Mouse (Mus musculus) kidney, postnatal 0 days (tissue): ENCODE measurements around the gene Tmem63b. TPM values are rescaled to one million over a fixed set of nuclear protein-coding genes. Genes with fewer than 3 reads are reported as not detected.

Experiments
- ATAC-seq: fragments of 200-750 bp; cut with Nextera tagmentation; replicated peaks from 2 replicates; pipeline ENCODE4 v1.8.0; 2017; ENCODE audit warnings: low read depth, moderate number of reproducible peaks, moderate TSS enrichment, moderate library complexity; ENCODE audit not compliant: low FRiP score
- DNase-seq: peaks from one replicate; pipeline ENCODE4 v3.0.0-alpha.2; 2016; ENCODE audit warnings: low spot score
- H3K27ac ChIP-seq: fragments of 300-500 bp; sonication (generic); 2 replicates; pipeline ENCODE4 v1.5.1; 2014; ENCODE audit warnings: mild to moderate bottlenecking
- H3K27me3 ChIP-seq: fragments of 300-500 bp; sonication (generic); 2 replicates; pipeline ENCODE4 v1.6.1; 2014; ENCODE audit warnings: low read length, mixed read lengths; ENCODE audit not compliant: insufficient read depth
- H3K36me3 ChIP-seq: fragments of 300-500 bp; sonication (generic); 2 replicates; pipeline ENCODE4 v1.6.1; 2014; ENCODE audit warnings: low read length, mixed read lengths; ENCODE audit not compliant: insufficient read depth
- H3K4me1 ChIP-seq: fragments of 300-500 bp; sonication (generic); replicated peaks from 2 replicates; pipeline ENCODE4 v1.6.1; 2014; ENCODE audit warnings: antibody characterized with exemption, low read length, mixed read lengths; ENCODE audit not compliant: insufficient read depth
- H3K4me2 ChIP-seq: fragments of 300-500 bp; sonication (generic); 2 replicates; pipeline ENCODE4 v1.6.1; 2014; ENCODE audit warnings: mild to moderate bottlenecking, low read length, moderate library complexity, mixed read lengths
- H3K4me3 ChIP-seq: fragments of 300-500 bp; sonication (generic); replicated peaks from 2 replicates; pipeline ENCODE4 v1.5.1; 2014; ENCODE audit warnings: low read depth, low read length
- H3K9ac ChIP-seq: fragments of 300-500 bp; sonication (generic); 2 replicates; pipeline ENCODE4 v1.6.1; 2014; ENCODE audit warnings: low read depth, low read length
- H3K9me3 ChIP-seq: fragments of 300-500 bp; sonication (generic); replicated peaks from 2 replicates; pipeline ENCODE4 v1.6.1; 2016; ENCODE audit warnings: low read length, inconsistent platforms, mixed read lengths
- CTCF ChIP-seq: IDR thresholded peaks from 2 replicates; pipeline ENCODE4 v1.5.1; 2016; ENCODE audit warnings: antibody characterized with exemption, low read depth, mild to moderate bottlenecking, moderate library complexity
- WGBS: fragments of 180-500 bp; shearing (Covaris S2); extraction: QIAGEN DNeasy Blood & Tissue Kit; methylation state at CpG from one replicate; pipeline ENCODE4 v1.1.7; 2014; 5-methylcytosine and 5-hydroxymethylcytosine counted together
- polyA plus RNA-seq: library from polyadenylated mRNA; unstranded; fragments of >200 nt; fragmentation: Nextera tagmentation; extraction: Ambion mirVana; gene quantifications from 2 replicates; pipeline ENCODE4 v1.2.1, GENCODE M21; 2015

The Tmem63b gene
- polyA plus RNA-seq, 1 experiment from 2014 or later = 29.6 TPM

DNA sequence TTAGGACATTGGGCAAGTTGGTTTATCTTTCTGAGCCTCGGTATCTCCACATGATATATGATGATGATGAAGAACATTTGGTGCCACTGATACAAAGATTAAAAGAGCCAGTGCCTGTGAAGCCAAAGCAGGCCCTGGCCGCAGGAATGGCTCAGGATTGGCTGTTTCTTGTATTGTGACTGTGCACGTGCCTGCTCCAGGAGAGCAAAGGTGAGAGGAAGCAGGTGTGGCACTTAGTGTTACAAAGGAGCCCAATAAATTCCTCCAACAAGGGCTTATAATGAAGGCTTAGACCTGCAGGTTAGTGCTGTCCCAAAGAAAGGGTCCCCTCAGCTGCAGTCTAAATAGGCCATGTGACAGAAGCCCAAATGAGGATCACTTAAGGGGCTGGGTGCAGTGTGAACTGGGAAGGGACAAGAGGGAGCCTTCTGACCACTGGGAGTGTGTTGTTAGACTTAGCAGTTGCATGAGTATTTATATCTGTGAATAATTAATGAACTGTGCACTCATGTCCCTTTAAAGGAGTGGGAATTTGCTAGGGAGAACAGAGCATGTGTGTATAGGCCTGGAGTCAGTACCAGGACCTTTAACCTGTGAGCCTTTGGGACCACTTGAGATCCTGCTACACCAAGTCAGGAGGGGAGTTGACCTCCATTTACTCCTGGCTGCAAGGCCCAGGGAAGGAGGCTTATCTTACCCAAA lies 12.5 kb upstream of the Tmem63b start:
- no peak for TF ChIP-seq CTCF
- no peak overlapping the region for H3K4me2 ChIP-seq
- H3K36me3 ChIP-seq = peaks cover 3% of the 10 kb centered on the region; the same call in 1 of the 2 replicates
- H3K4me1 ChIP-seq = no peaks in the 10 kb centered on the region
- H3K9me3 ChIP-seq = no peaks in the 10 kb centered on the region
- no peak overlapping the region for H3K4me3 ChIP-seq
- no peak for DNase-seq
- ATAC-seq = no peak
- no peaks in the 10 kb centered on the region for H3K27me3 ChIP-seq
- no peak overlapping the region for H3K9ac ChIP-seq
- WGBS = 80% methylated on average over 3 of the region's 3 CpGs
- H3K27ac ChIP-seq = no peak overlapping the region; the same call in 1 of the 2 replicates

DNA sequence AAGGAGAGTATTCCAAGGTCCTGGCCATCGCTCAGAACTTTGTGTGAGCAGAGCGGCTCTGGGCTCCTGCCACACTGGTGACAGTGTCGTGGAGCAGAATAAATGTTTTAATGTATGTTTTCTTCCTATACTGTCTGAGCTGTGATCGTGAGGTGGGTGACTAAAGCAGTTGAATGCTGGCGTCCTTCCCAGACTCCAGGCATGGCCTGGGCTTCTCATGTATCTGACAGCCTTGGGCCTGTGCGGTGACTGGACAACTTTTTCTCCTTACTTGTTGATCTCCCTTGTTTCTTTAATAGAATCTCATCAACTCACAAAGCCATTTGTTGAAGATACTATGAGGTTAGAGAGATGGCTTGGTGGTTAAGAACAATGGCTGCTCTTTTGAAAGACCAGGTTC lies 11.7 kb upstream of the Tmem63b start:
- no peak overlapping the region for H3K4me3 ChIP-seq
- H3K27me3 ChIP-seq = no peaks in the 10 kb centered on the region
- WGBS = 75% methylated on average over 6 of the region's 6 CpGs
- no peak overlapping the region for H3K4me2 ChIP-seq
- no peaks in the 10 kb centered on the region for H3K4me1 ChIP-seq
- H3K9me3 ChIP-seq = no peaks in the 10 kb centered on the region
- no peak for TF ChIP-seq CTCF
- H3K36me3 ChIP-seq = peaks cover 3% of the 10 kb centered on the region; the same call in 1 of the 2 replicates
- DNase-seq (no peak), ATAC-seq (no peak)
- H3K27ac ChIP-seq = no peak overlapping the region
- no peak overlapping the region for H3K9ac ChIP-seq

DNA sequence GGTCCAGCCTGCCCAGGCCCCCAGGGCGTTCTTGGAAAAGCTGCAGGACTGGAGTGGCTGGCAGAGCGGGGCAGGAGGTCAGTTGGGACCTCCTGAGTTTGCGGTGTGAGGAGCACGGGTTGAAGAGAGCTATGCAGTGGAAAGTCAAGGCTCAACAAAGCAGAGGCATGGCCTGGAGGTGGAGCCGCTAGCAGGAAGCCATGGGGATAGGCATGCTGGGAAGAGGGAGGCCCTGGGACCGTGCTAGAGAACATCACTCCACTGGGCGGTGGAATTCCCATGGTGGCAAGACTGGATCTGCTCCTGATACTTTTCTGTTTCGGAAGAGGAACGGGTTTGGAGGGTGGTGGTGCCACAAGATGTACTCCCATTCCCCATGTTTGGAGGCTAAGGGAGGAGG lies 10.3 kb upstream of the Tmem63b start:
- DNase-seq (no peak), ATAC-seq (no peak)
- H3K4me2 ChIP-seq = no peak overlapping the region
- H3K9me3 ChIP-seq = no peaks in the 10 kb centered on the region
- TF ChIP-seq CTCF = no peak
- peaks cover 3% of the 10 kb centered on the region; the same call in 1 of the 2 replicates for H3K36me3 ChIP-seq
- no peaks in the 10 kb centered on the region for H3K27me3 ChIP-seq
- H3K4me1 ChIP-seq = no peaks in the 10 kb centered on the region
- no peak overlapping the region for H3K4me3 ChIP-seq
- WGBS = 89% methylated on average over 9 of the region's 9 CpGs
- H3K27ac ChIP-seq = no peak overlapping the region
- no peak overlapping the region for H3K9ac ChIP-seq

DNA sequence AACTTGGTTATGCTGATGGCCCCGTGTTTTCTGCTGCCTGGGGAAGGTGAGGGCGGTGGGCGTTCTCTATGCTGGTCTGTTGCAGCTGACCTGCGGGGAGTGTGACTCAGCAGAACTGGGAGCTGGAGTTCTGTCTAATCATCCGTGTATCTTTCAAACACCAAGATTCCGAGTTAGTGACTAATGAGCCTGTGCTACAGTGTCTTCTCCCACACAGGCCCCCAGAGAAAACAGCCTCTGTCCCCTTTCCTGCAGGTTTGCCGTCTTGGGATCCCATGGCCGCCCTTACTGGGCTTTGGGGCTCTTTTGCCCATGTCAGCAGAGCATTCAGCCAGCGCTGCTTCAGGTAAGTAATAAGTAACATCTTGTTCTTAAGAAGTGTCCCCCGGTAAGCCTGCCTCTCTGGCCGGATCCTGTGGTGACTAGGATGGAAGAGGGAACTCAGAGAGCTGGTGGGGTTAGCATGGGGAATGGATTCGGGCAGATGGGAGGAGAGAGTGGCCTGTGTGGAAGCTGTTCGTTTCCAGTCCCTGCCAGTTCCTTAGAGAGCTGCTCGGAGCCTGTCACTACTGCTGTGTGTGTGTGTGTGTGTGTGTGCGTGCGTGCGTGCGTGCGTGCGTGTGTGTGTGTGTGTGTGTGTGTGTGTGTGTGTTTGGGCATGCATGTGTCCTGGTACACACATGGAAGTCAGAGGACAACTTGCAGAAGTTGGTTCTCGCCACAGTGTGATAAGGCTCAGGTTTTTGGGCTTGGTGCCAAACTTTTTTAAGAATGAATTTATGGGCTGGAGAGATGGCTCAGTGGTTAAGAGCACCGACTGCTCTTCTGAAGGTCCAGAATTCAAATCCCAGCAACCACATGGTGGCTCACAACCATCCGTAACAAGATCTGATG lies 8.8 kb upstream of the Tmem63b start:
- no peak for TF ChIP-seq CTCF

DNA sequence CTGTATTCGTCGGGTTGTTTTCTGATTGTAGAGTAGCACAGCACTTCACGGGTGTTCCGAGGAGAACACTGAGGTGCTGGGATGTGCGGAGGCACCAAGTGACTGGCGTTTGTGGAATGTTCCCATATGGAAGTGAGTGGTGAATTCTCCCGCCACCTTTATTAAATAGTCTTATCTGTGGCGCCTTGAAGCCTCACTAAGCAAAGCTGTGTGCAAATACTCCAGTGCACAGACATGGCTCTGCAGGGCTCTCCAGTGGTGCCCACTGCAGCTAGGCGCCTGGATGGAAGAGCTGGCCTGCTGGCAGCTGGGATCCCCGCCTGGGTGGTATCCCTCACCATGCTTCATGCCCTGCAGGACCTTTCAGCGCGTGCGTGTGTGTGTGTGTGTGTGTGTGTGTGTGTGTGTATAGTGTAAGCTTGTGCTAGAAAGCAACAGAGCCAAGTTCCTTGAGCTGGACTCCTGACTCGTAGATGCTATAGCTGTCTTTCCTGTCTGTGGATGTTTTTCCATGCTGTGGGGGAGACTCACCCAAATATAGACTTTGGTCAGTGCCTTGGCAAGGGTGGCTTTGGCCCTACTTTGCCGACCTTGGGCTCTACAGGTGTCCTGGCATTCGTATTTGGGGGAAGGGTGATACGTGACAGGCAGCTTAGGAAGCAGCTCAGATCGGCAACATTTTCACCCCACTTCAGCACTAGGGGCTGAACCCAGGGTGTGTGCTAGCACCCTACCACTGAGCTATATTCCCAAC lies 7.3 kb upstream of the Tmem63b start:
- no peak for TF ChIP-seq CTCF
- Histone ChIP-seq H3K9ac (no peak overlapping the region), H3K27me3 (no peaks in the 10 kb centered on the region), H3K4me3 (no peak overlapping the region), H3K36me3 (peaks cover 3% of the 10 kb centered on the region; the same call in 1 of the 2 replicates), H3K9me3 (no peaks in the 10 kb centered on the region), H3K27ac (no peak overlapping the region), H3K4me2 (no peak overlapping the region), H3K4me1 (no peaks in the 10 kb centered on the region)
- WGBS = 81% methylated on average over 18 of the region's 18 CpGs
- ATAC-seq (no peak), DNase-seq (no peak)

More for the DNA sequence above, 8.8 kb upstream of the Tmem63b start:
- Histone ChIP-seq H3K4me2 (no peak overlapping the region), H3K27me3 (no peaks in the 10 kb centered on the region), H3K9ac (0 out of 2 replicates have a peak overlapping the region, but pooled peaks have one; percentile 35), H3K4me3 (no peak overlapping the region), H3K4me1 (no peaks in the 10 kb centered on the region), H3K36me3 (peaks cover 3% of the 10 kb centered on the region; the same call in 1 of the 2 replicates), H3K27ac (peak overlapping the region; percentile 38), H3K9me3 (no peaks in the 10 kb centered on the region)
- 52% methylated on average over 23 of the region's 23 CpGs for WGBS
- DNase-seq (peak; percentile 34), ATAC-seq (peak; percentile 65)

DNA sequence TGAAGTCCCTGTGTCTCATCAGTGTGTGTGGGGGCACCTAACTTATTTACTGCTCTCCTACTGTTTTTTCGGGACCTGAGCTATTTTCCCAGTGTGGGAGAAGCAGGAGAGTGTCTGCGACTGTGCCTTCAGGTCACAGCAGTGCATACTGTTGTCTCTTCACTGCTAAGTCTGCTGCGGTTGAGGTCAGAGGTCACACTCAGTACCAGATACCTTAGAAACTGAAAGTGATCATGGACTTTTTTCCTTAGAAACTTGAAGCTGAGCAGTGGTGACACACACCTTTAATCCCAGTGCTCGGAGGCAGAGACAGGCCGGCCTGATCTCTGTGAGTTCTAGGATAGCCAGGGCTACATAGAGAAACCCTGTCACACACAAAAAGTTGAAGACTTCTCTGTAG lies 5.5 kb upstream of the Tmem63b start:
- TF ChIP-seq CTCF = no peak
- H3K9ac ChIP-seq = no peak overlapping the region
- H3K27ac ChIP-seq = no peak overlapping the region
- DNase-seq (no peak), ATAC-seq (no peak)
- H3K27me3 ChIP-seq = no peaks in the 10 kb centered on the region
- peaks cover 6% of the 10 kb centered on the region; the same call in 1 of the 2 replicates for H3K4me1 ChIP-seq
- no peaks in the 10 kb centered on the region for H3K9me3 ChIP-seq
- H3K36me3 ChIP-seq = 0 out of 2 replicates have a peak, but pooled peaks cover 3% of the 10 kb centered on the region
- no peak overlapping the region for H3K4me2 ChIP-seq
- WGBS = 68% methylated on average over 5 of the region's 5 CpGs
- no peak overlapping the region for H3K4me3 ChIP-seq
